Mouse (Mus musculus) forebrain, postnatal 0 days (tissue): ENCODE measurements around the gene Ulk4. TPM values are rescaled to one million over a fixed set of nuclear protein-coding genes. Genes with fewer than 3 reads are reported as not detected.

Source experiments
- ATAC-seq: fragments of 200-750 bp; cut with Nextera tagmentation; 2 replicates; pipeline ENCODE4 v1.8.0; 2017; ENCODE audit warnings: mild to moderate bottlenecking, moderate library complexity
- DNase-seq: peaks from one replicate; pipeline ENCODE4 v3.0.0-alpha.2; 2015
- H3K27ac ChIP-seq: fragments of 300-500 bp; sonication (generic); 2 replicates; pipeline ENCODE4 v1.5.1; 2014; ENCODE audit warnings: low read depth, mild to moderate bottlenecking, antibody characterized with exemption, low read length, moderate library complexity, mixed read lengths
- H3K27me3 ChIP-seq: fragments of 300-500 bp; sonication (generic); 2 replicates; pipeline ENCODE4 v1.6.1; 2014; ENCODE audit warnings: mild to moderate bottlenecking, low read length, mixed read lengths; ENCODE audit not compliant: insufficient read depth
- H3K36me3 ChIP-seq: fragments of 300-500 bp; sonication (generic); 2 replicates; pipeline ENCODE4 v1.6.1; 2014; ENCODE audit warnings: mild to moderate bottlenecking, moderate library complexity; ENCODE audit not compliant: insufficient read depth
- H3K4me1 ChIP-seq: fragments of 300-500 bp; sonication (generic); 2 replicates; pipeline ENCODE4 v1.6.1; 2014; ENCODE audit warnings: antibody characterized with exemption; ENCODE audit not compliant: insufficient read depth
- H3K4me2 ChIP-seq: fragments of 300-500 bp; sonication (generic); 2 replicates; pipeline ENCODE4 v1.6.1; 2014; ENCODE audit warnings: low read depth, mild to moderate bottlenecking, moderate library complexity
- H3K4me3 ChIP-seq: fragments of 300-500 bp; sonication (generic); 2 replicates; pipeline ENCODE4 v1.5.1; 2014; ENCODE audit warnings: low read depth, low read length, mixed read lengths
- H3K9ac ChIP-seq: fragments of 300-500 bp; sonication (generic); 2 replicates; pipeline ENCODE4 v1.6.1; 2014; ENCODE audit warnings: mild to moderate bottlenecking
- H3K9me3 ChIP-seq: fragments of 300-500 bp; sonication (generic); 2 replicates; pipeline ENCODE4 v1.6.1; 2016; ENCODE audit warnings: low read length
- CTCF ChIP-seq: sonication (generic); IDR thresholded peaks from 2 replicates; pipeline ENCODE4 v1.5.1; 2016; ENCODE audit warnings: antibody characterized with exemption, control low read depth, low read depth
- WGBS: fragments of 180-500 bp; shearing (Covaris S2); extraction: QIAGEN DNeasy Blood & Tissue Kit; methylation state at CpG from one replicate; pipeline ENCODE4 v1.1.7; 2014; 5-methylcytosine and 5-hydroxymethylcytosine counted together
- polyA plus RNA-seq: library from polyadenylated mRNA; unstranded; fragments of >200 nt; fragmentation: Nextera tagmentation; extraction: Ambion mirVana; gene quantifications from 2 replicates; pipeline ENCODE4 v1.2.1, GENCODE M21; 2015
- total RNA-seq: library from RNA; depleted of rRNA; stranded (reverse); fragments of >200 nt; gene quantifications from 2 replicates; pipeline ENCODE4 v1.2.3, GENCODE M21; 2014

Gene Ulk4
- total and polyA plus RNA-seq, 2 experiments from 2014 or later: 13.3 to 105 TPM

GRCm38 (mm10) chr9:121068115-121068514 is 208.9 kb downstream of the Ulk4 start:
- no peaks in the 10 kb centered on the region for H3K9me3 ChIP-seq
- H3K4me2 ChIP-seq: no peak overlapping the region
- H3K36me3 ChIP-seq: no peaks in the 10 kb centered on the region
- no peaks in the 10 kb centered on the region for H3K27me3 ChIP-seq
- no peak for ATAC-seq
- no peak for TF ChIP-seq CTCF
- no peak for DNase-seq
- no peak overlapping the region for H3K9ac ChIP-seq
- H3K27ac ChIP-seq: no peak overlapping the region
- no peaks in the 10 kb centered on the region for H3K4me1 ChIP-seq
- no peak overlapping the region for H3K4me3 ChIP-seq
- WGBS: 72% methylated on average over 5 of the region's 5 CpGs

- no peak overlapping the region for H3K27ac ChIP-seq
- H3K4me2 ChIP-seq: no peak overlapping the region
- no peak overlapping the region for H3K4me3 ChIP-seq
- no peaks in the 10 kb centered on the region for H3K36me3 ChIP-seq
- H3K27me3 ChIP-seq: no peaks in the 10 kb centered on the region
- no peak overlapping the region for H3K9ac ChIP-seq
- TF ChIP-seq CTCF: no peak
- H3K4me1 ChIP-seq: no peaks in the 10 kb centered on the region
- no peak for ATAC-seq
- WGBS: 72% methylated on average over 10 of the region's 10 CpGs
- DNase-seq: no peak
- no peaks in the 10 kb centered on the region for H3K9me3 ChIP-seq
These were observed 210.0 kb downstream of the Ulk4 start for GRCm38 (mm10) chr9:121067043-121067442.

- Histone ChIP-seq H3K9ac (no peak overlapping the region), H3K4me1 (no peaks in the 10 kb centered on the region), H3K4me2 (no peak overlapping the region), H3K9me3 (no peaks in the 10 kb centered on the region), H3K27me3 (no peaks in the 10 kb centered on the region), H3K36me3 (no peaks in the 10 kb centered on the region), H3K4me3 (no peak overlapping the region), H3K27ac (no peak overlapping the region)
- WGBS: 74% methylated on average over 10 of the region's 10 CpGs
- no peak for DNase-seq
- ATAC-seq: no peak
- no peak for TF ChIP-seq CTCF
These were observed 211.5 kb downstream of the Ulk4 start for GRCm38 (mm10) chr9:121065383-121065978.

DNA sequence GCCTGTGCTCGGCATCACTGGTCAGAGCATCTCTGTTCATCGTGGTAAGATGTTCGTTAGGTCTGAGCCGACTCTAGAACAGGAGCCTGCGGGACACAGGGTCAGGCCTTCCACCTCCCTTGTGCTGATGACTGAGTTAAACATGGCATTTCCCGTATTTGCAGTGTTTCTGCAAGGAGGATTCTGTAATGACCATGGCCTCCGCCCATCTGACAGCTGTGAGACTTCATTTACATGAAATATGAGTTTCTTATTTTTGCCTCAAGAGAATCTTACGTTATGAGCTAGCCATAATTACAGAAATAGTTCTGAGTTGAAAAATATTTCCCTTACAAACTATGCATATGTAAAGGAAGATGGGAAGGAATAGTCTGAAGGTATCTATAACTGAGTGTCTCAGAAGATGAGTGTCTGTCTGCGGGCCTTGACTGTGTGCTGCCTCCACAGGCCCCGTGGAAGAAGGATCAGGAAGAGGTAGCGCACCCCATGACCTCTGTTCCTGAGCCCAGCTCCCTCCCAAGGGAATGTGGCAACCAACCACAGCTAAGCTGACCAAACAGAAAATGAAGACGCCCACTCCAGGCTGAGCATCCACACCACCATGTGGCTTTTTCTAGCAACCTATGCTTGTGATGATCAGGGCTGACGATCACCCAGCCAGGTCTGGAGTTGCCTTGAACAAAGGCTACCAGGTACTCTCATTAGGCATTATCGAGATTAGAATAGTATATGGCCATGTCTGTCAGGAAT is 212.2 kb downstream of the Ulk4 start:
- Histone ChIP-seq H3K4me2 (no peak overlapping the region), H3K27me3 (no peaks in the 10 kb centered on the region), H3K4me3 (no peak overlapping the region), H3K27ac (no peak overlapping the region), H3K4me1 (no peaks in the 10 kb centered on the region), H3K9ac (no peak overlapping the region), H3K36me3 (no peaks in the 10 kb centered on the region), H3K9me3 (no peaks in the 10 kb centered on the region)
- ATAC-seq: no peak
- DNase-seq: no peak
- WGBS: 84% methylated on average over 14 of the region's 14 CpGs
- TF ChIP-seq CTCF: no peak

- TF ChIP-seq CTCF: no peak
- H3K36me3 ChIP-seq: no peaks in the 10 kb centered on the region
- H3K27me3 ChIP-seq: no peaks in the 10 kb centered on the region
- no peak overlapping the region for H3K4me2 ChIP-seq
- DNase-seq: no peak
- WGBS: 72% methylated on average over 3 of the region's 3 CpGs
- no peaks in the 10 kb centered on the region for H3K9me3 ChIP-seq
- H3K4me1 ChIP-seq: 0 out of 2 replicates have a peak, but pooled peaks cover 4% of the 10 kb centered on the region
- H3K4me3 ChIP-seq: no peak overlapping the region
- ATAC-seq: no peak
- no peak overlapping the region for H3K9ac ChIP-seq
- no peak overlapping the region for H3K27ac ChIP-seq
These were observed 214.3 kb downstream of the Ulk4 start for GRCm38 (mm10) chr9:121062671-121063070.

- peak; percentile 40; the same call in 1 of the 2 replicates for ATAC-seq
- DNase-seq: no peak
- no peaks in the 10 kb centered on the region for H3K36me3 ChIP-seq
- TF ChIP-seq CTCF: no peak
- H3K4me3 ChIP-seq: no peak overlapping the region
- 0 out of 2 replicates have a peak, but pooled peaks cover 4% of the 10 kb centered on the region for H3K4me1 ChIP-seq
- no peak overlapping the region for H3K4me2 ChIP-seq
- WGBS: 13% methylated on average over 12 of the region's 12 CpGs
- no peak overlapping the region for H3K27ac ChIP-seq
- H3K9ac ChIP-seq: no peak overlapping the region
- H3K9me3 ChIP-seq: no peaks in the 10 kb centered on the region
- no peaks in the 10 kb centered on the region for H3K27me3 ChIP-seq
These were observed 215.0 kb downstream of the Ulk4 start for GRCm38 (mm10) chr9:121061820-121062623.
